Mouse (Mus musculus): Measurements from ENCODE around the gene 4930518I15Rik. TPM values are rescaled to one million over a fixed set of nuclear protein-coding genes. Genes with fewer than 3 reads are reported as not detected.

Gene 4930518I15Rik
- total and polyA plus RNA-seq, 3 experiments: 0.51 to 0.81 (median 0.72) TPM

DNA sequence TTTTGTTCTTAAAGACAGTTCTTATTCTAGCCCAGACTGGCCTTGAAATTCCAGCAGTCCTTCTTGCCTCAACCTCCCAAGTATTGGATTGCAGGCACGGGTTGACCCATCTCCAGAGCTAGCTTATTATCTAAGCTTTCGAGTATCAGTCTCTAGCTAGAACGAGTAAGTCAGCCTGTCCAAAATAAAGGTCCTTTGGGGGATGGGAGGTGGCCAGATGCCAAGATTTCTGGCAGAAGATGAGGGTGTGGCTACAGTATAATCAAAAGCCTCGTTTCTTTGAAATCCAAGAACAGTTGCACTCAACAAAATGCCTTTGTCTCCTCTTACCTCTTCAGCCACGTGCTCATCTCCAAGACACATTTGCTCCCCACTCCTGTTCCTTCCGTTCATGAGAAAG, 12.8 kb upstream of the 4930518I15Rik start:
- in situ Hi-C loops (cut with MboI; ENCODE audit: low pct_ligation_motif_present, low pct_unique_long_range_greater_than_20kb, low sequenced_read_pairs): no loop called here
- no peak overlapping the region for H3K4me3 ChIP-seq (replicated peaks in 1 of 3; ENCODE audit: low read depth in 2 of 3, low read length in 2 of 3, poor library complexity in 1 of 3)
- no peaks in the 10 kb centered on the region for H3K27me3 ChIP-seq (replicated peaks)
- H3K9me3 ChIP-seq (replicated peaks; ENCODE audit: low read length): no peaks in the 10 kb centered on the region
- H3K79me2 ChIP-seq (replicated peaks; ENCODE audit: control insufficient read depth, extremely low read depth, insufficient read depth, poor library complexity, severe bottlenecking): peaks cover 12% of the 10 kb centered on the region; the same call in 1 of the 2 replicates
- H3K27ac ChIP-seq (ENCODE audit: insufficient read depth, low read depth): no peak overlapping the region
- dilution Hi-C loops (cut with MboI; ENCODE audit: extremely low pct_ligation_motif_present, extremely low pct_unique_long_range_greater_than_20kb, low sequenced_read_pairs): no loop called here
- TF ChIP-seq ZMIZ1 (IDR thresholded peaks at IDR 0.05; ENCODE audit: low read depth, low read length) (no peak), RCOR1 (conservative IDR thresholded peaks at IDR 0.05; ENCODE audit: low read depth, low read length) (no peak), GABPA (IDR thresholded peaks at IDR 0.05; ENCODE audit: insufficient replicate concordance, low read depth, low read length) (no peak), CHD1 (IDR thresholded peaks at IDR 0.05; ENCODE audit: low read depth, low read length) (no peak), ETS1 (conservative IDR thresholded peaks at IDR 0.05; ENCODE audit: low read depth, low read length) (no peak), RAD21 (IDR thresholded peaks at IDR 0.05; ENCODE audit: low read depth, low read length) (no peak), ZC3H11A (IDR thresholded peaks at IDR 0.05; ENCODE audit: low read depth, low read length) (no peak)
- H3K4me2 ChIP-seq (ENCODE audit: insufficient read depth, low read depth, poor library complexity, severe bottlenecking): no peak overlapping the region
- H3K9ac ChIP-seq (ENCODE audit: insufficient read depth, low read depth): no peak overlapping the region
- peaks cover 0 to 7% of the 10 kb centered on the region in 2 experiments; a peak in 1 of 4 replicates for H3K4me1 ChIP-seq (ENCODE audit: control insufficient read depth in 1 of 2, insufficient read depth in 2 of 2)
- H3K36me3 ChIP-seq (replicated peaks in 1 of 2; ENCODE audit: control insufficient read depth in 1 of 2, insufficient read depth in 1 of 2, low read length in 1 of 2): peaks cover 58 to 99% of the 10 kb centered on the region in 2 experiments
- no peak for DNase-seq (ENCODE audit: extremely low read depth)

DNA sequence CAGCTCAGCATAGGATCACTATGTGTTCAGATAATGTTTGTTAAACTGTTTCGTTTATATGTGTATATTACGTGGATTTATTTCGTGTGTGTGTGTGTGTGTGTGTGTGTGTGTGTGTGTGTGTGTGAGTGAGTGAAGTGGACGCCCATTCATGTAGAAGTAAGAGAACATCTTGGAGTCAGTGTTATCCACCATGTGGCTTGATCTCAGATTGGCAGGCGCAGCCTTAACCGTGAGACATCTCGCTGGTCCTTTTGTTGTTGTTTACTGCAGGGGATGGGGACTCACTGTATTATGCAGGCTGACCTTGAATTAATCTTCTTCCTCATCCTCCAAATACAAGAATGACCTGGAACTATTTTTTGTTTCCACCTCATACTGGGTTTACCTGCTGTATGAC, 11.8 kb upstream of the 4930518I15Rik start:
- Histone ChIP-seq H3K36me3 (replicated peaks in 1 of 2; ENCODE audit: control insufficient read depth in 1 of 2, insufficient read depth in 1 of 2, low read length in 1 of 2) (peaks cover 59 to 97% of the 10 kb centered on the region in 2 experiments), H3K27ac (ENCODE audit: insufficient read depth, low read depth) (no peak overlapping the region), H3K79me2 (replicated peaks; ENCODE audit: control insufficient read depth, extremely low read depth, insufficient read depth, poor library complexity, severe bottlenecking) (peaks cover 19% of the 10 kb centered on the region), H3K9ac (ENCODE audit: insufficient read depth, low read depth) (no peak overlapping the region), H3K4me2 (ENCODE audit: insufficient read depth, low read depth, poor library complexity, severe bottlenecking) (no peak overlapping the region), H3K27me3 (replicated peaks) (no peaks in the 10 kb centered on the region), H3K4me1 (ENCODE audit: control insufficient read depth in 1 of 2, insufficient read depth in 2 of 2) (peaks cover 0 to 15% of the 10 kb centered on the region in 2 experiments; a peak in 2 of 4 replicates), H3K4me3 (replicated peaks in 1 of 3; ENCODE audit: low read depth in 2 of 3, low read length in 2 of 3, poor library complexity in 1 of 3) (no peak overlapping the region), H3K9me3 (replicated peaks; ENCODE audit: low read length) (no peaks in the 10 kb centered on the region)
- dilution Hi-C loops (cut with MboI; ENCODE audit: extremely low pct_ligation_motif_present, extremely low pct_unique_long_range_greater_than_20kb, low sequenced_read_pairs): no loop called here
- in situ Hi-C loops (cut with MboI; ENCODE audit: low pct_ligation_motif_present, low pct_unique_long_range_greater_than_20kb, low sequenced_read_pairs): no loop called here
- DNase-seq (ENCODE audit: extremely low read depth): no peak
- TF ChIP-seq KAT2A (IDR thresholded peaks at IDR 0.05; ENCODE audit: insufficient replicate concordance, low read length): no peak
- TF ChIP-seq CTCF (conservative IDR thresholded peaks at IDR 0.05 in 1 of 2, IDR thresholded peaks at IDR 0.05 in 1 of 2; ENCODE audit: low read depth in 2 of 2, low read length in 2 of 2): no peak
- no peak for TF ChIP-seq MAX (IDR thresholded peaks at IDR 0.05; ENCODE audit: low read length)
- no peak for TF ChIP-seq SMC3 (IDR thresholded peaks at IDR 0.05; ENCODE audit: low read depth, low read length)
- no peak for TF ChIP-seq NELFE (IDR thresholded peaks at IDR 0.05; ENCODE audit: low read depth, low read length)
- no peak for TF ChIP-seq USF1 (IDR thresholded peaks at IDR 0.05; ENCODE audit: low read depth, low read length)
- TF ChIP-seq JUND (conservative IDR thresholded peaks at IDR 0.05; ENCODE audit: low read depth, low read length): no peak
- no peak for TF ChIP-seq EP300 (IDR thresholded peaks at IDR 0.05; ENCODE audit: low read length)
- TF ChIP-seq MYC (IDR thresholded peaks at IDR 0.05; ENCODE audit: low read depth, low read length): no peak

All from CH12.LX (cell line).